Mouse (Mus musculus): ENCODE data around the gene Gdf3.

The Gdf3 gene

DNA sequence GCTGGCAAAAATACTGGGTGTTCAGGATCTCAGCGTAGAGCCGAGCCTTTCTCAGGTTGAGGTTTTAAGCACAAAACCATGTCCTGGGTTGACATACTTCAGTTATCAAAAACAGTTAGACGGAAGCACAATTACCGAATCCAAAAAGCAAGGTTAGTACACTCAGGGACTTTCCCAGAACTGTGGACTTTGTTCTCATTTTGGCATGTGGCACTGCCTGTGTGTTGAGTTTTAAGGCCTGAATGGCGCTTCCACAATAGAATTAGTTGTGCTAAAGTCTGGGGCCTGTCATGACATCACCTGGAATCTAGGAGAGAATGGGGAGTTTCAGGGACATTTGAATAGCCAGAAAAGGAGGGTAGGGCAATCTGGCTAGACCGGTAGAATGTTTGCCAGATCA lies 11.5 kb downstream of the Gdf3 start:
- ChIA-PET POLR2A (interaction anchor here in 2 of 4 experiments (0.7 to 17.9 kb wide), 5 partner anchors 10 to 754 kb away, joined by 3 to 197 read pairs (median 4); partner anchors contain the start of gene Gdf3 (in 2 of the 2)), CTCF (interaction anchor here in 1 of 4 experiments (1.7 kb wide), 1 partner anchor 15 kb away, joined by 6 read pairs; no protein-coding TSS in a partner anchor)

DNA sequence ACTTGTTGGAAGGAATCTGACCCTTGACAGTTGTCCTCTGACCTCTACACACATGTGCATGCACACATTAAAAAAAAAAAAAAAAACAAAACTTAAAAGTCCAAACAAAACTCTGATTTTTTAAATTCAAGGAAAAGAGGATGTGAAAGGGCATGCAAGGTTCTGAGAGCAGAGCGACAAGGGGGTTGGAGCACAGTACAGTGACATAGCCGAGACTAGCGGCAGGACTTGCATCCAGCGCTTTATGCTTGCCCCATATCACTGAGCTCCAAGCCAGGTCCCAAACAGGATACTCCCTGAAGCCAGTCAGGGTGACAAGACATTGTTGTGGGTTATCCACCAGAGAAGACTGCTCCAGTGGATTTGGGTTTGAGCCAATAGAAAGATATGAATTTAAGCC lies 11.9 kb downstream of the Gdf3 start:
- ChIA-PET CTCF (interaction anchor here in 1 of 4 experiments (1.7 kb wide), 1 partner anchor 16 kb away, joined by 6 read pairs; no protein-coding TSS in a partner anchor), POLR2A (interaction anchor here in 2 of 4 experiments (0.7 to 17.9 kb wide), 5 partner anchors 10 to 754 kb away, joined by 3 to 197 read pairs (median 4); partner anchors contain the start of gene Gdf3 (in 2 of the 2))

DNA sequence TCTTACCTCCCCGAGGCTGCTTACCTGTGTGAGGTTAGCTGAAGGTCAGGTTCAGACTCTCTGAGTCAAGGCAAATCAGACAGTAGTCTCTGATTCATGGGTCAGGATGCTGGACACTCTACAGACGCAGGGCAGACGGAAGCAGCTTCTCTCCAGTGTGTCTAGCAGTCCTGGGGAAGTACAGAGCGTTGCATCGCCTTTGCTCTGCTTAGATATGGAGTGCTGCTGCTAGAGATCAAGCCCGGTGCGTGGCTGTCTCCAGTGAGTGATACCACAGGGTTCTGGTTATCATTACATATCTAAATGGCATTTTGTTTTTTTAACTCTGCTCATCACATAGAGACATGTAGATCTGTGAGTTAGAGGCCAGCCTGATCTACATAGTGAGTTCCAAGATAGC lies 13.3 kb downstream of the Gdf3 start:
- ChIA-PET CTCF (interaction anchor here in 3 of 4 experiments (0.6 to 2.1 kb wide), 6 partner anchors 31 to 172 kb away, joined by 4 to 11 read pairs (median 6); no protein-coding TSS in a partner anchor), POLR2A (interaction anchor here in 2 of 4 experiments (0.7 to 17.9 kb wide), 6 partner anchors 11 to 110 kb away, joined by 3 to 197 read pairs (median 6); partner anchors contain the start of genes Gdf3 (in 2 of the 2) and Nanog (in 1 of the 2))

DNA sequence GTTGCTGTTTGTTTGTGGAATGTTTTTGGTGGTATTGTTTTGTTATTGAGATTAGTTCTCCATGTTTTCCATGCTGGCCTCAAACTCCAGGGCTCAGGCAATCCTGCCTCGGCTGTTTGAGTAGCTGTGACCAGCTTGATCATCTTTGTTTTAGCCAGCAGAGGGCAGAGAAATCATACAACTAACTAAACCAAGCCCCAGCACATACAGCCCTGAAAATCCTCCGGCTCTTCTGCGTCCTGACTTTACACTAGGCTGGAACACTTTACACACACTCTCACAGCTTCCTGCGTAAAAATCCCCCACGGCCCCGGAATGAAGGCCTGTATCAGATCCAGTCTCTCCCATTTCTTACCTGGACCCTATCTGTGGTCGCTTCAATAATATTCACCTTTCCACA lies 14.2 kb downstream of the Gdf3 start:
- ChIA-PET CTCF (interaction anchor here (0.5 to 3.6 kb wide), 25 partner anchors 12 to 1100 kb away, joined by 3 to 24 read pairs (median 4); partner anchors contain the start of genes Aicda (in 1 of the 4) and Gdf3 (in 1 of the 4)), POLR2A (interaction anchor here in 3 of 4 experiments (0.6 to 17.9 kb wide), 14 partner anchors 12 to 106 kb away, joined by 3 to 197 read pairs (median 4); partner anchors contain the start of gene Gdf3 (in 2 of the 3))

DNA sequence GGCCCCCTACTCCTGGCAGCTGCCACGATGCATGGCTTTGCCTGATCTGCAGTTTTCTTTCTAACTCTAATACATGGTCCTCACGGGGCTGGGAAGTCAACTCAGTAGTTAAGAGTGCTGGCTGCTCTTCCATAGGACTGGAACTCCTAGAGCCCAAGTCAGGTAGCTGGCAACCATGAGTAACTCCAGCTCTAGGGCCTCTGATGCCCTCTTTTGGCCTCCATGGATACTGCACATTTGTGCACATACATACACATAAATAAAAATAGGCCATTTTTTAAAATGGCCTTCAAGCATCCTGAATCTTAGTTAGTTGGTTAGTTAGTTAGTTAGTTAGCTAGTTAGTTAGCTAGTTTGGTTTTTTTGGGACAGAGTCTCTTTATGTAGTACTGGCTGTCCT lies 17.0 kb downstream of the Gdf3 start:
- POLR2A ChIA-PET, result interaction anchor here (0.6 to 17.9 kb wide), 13 partner anchors 9 to 282 kb away, joined by 3 to 197 read pairs (median 3); partner anchors contain the start of genes Gdf3 (in 3 of the 4), Apobec1 (in 2 of the 4) and Nanog (in 1 of the 4)
- CTCF ChIA-PET, result interaction anchor here (0.5 to 3.6 kb wide), 29 partner anchors 9 to 284 kb away, joined by 3 to 24 read pairs (median 3); partner anchors contain the start of genes Apobec1 (in 2 of the 4), M6pr (in 1 of the 4) and Necap1 (in 1 of the 4)

DNA sequence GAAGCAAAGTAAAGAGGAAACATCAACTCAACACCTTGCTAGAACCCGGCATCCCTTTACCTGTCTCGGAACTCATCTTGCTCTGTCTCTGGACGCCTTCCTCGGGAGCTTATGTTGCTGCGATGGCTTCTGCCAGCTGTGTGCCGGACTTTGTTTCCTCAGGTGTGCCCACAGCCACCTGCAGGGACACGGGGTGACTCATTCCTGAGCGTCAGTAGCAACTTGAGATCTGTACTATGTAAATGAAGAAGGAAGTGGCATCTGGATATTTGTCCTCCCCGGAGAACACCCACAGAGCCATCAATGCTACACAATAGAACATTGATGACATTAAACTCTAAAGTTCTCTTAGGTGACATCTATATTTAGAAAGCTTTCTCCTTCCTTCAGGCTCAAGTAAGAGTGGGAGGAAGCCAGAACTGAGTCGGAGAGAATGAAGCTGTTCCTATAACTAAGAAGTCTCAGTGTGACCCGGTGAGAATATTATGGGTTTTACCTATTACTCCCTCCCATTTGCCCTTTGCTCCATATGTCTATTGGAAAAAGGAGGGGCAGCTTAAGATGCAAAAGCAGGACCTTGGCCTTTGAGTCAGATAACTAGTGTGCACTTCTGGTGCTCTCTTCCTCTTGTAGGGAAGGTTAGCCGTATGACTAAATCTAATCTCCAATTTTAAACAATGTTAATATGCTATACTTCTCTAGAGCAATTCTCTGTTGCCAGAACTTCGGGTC lies 18.7 kb downstream of the Gdf3 start:
- CTCF ChIA-PET, result interaction anchor here in 3 of 4 experiments (0.9 to 1.8 kb wide), 10 partner anchors 23 to 78 kb away, joined by 3 to 6 read pairs (median 3); no protein-coding TSS in a partner anchor
- POLR2A ChIA-PET, result interaction anchor here (0.6 to 17.9 kb wide), 23 partner anchors 10 to 262 kb away, joined by 3 to 197 read pairs (median 4); partner anchors contain the start of genes Gdf3 (in 4 of the 4), Apobec1 (in 1 of the 4) and Phc1 (in 1 of the 4)

DNA sequence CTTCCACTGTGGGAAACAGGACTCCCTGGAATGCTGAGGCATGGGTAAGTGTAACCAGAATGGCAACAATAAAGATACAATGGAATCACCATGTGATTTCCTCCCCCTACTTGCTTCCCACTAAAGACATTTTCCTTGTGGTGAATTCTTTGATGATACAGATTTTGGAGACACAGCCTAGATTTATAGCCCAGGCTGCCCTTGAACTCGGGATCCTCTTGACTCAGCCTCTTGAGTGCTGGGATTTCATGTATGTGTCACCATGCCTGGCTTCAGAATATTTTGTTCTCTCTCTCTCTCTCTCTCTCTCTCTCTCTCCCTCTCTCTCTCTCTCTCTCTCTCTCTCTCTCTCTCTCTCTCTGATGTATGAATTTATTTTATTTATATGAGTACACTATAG lies 30.8 kb downstream of the Gdf3 start:
- ChIA-PET CTCF (no interaction called here), POLR2A (interaction anchor here in 2 of 4 experiments (0.6 to 1.4 kb wide), 4 partner anchors 29 to 129 kb away, joined by 4 to 10 read pairs (median 6); partner anchors contain the start of gene Gdf3 (in 1 of the 2))

DNA sequence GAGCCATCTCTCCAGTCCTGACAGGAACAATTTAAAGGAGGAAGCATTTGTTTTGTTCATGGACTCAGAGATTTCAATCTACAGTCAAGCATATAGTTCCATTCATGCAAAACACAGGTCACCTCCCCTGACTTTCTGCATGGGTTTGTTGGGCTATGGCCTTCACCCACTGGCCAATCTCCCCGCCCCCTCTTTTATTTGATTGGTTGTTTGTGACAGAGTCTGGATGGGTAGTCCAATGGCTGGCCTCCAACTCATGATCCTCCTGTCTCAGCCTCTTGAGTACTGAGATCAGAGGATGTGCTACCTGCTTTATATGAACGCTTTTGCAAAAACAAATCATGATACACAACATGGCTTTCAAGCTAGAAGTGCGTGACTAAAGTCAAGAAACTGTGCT lies 32.9 kb downstream of the Gdf3 start:
- ChIA-PET POLR2A (interaction anchor here in 3 of 4 experiments (0.5 to 1.5 kb wide), 4 partner anchors 9 to 83 kb away, joined by 3 to 6 read pairs (median 5); no protein-coding TSS in a partner anchor), CTCF (no interaction called here)

DNA sequence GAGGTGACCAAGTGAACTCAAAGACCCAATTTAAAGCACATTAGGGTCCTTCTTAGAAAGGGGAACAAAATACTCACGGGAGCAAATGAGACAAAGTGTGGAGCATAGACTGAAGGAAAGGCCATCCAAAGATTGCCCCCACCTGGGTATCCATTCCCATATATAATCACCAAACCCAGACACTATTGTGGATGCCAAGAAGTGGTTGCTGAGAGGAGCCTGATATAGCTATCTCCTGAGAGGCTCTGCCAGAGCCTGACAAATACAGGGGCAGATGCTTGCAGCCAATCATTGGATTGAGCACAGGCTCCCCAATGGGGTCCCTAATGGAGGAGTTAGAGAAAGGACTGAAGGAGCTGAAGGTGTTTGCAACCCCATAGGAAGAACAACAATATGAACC lies 34.9 kb downstream of the Gdf3 start:
- CTCF ChIA-PET, result interaction anchor here in 2 of 4 experiments (0.6 kb wide), 2 partner anchors 8 to 57 kb away, joined by 3 to 8 read pairs; no protein-coding TSS in a partner anchor
- POLR2A ChIA-PET, result interaction anchor here in 2 of 4 experiments (0.6 to 1.6 kb wide), 4 partner anchors 8 to 116 kb away, joined by 3 to 4 read pairs (median 4); partner anchors contain the start of gene Apobec1 (in 1 of the 2)

DNA sequence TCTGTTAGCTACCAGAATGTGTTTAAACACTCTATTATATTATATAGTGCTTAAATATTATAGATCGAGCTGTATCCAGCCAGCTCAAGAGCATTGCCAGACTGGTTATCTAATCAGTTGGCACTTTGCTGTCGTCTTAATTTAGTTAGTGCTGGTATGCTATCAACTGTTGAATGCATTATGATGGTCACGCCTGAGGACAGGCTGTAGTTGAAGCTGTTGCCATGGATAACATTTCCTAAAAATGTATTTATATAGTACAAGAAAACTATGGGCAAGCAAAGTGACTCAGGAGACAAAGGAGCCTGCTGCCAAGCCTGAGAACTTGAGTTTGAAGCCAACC lies 38.3 kb downstream of the Gdf3 start:
- POLR2A ChIA-PET, result interaction anchor here in 2 of 4 experiments (0.5 to 1.3 kb wide), 2 partner anchors 48 to 131 kb away, joined by 3 to 5 read pairs; no protein-coding TSS in a partner anchor
- CTCF ChIA-PET, result interaction anchor here in 3 of 4 experiments (0.6 to 2.6 kb wide), 7 partner anchors 9 to 40 kb away, joined by 3 to 9 read pairs (median 4); no protein-coding TSS in a partner anchor

DNA sequence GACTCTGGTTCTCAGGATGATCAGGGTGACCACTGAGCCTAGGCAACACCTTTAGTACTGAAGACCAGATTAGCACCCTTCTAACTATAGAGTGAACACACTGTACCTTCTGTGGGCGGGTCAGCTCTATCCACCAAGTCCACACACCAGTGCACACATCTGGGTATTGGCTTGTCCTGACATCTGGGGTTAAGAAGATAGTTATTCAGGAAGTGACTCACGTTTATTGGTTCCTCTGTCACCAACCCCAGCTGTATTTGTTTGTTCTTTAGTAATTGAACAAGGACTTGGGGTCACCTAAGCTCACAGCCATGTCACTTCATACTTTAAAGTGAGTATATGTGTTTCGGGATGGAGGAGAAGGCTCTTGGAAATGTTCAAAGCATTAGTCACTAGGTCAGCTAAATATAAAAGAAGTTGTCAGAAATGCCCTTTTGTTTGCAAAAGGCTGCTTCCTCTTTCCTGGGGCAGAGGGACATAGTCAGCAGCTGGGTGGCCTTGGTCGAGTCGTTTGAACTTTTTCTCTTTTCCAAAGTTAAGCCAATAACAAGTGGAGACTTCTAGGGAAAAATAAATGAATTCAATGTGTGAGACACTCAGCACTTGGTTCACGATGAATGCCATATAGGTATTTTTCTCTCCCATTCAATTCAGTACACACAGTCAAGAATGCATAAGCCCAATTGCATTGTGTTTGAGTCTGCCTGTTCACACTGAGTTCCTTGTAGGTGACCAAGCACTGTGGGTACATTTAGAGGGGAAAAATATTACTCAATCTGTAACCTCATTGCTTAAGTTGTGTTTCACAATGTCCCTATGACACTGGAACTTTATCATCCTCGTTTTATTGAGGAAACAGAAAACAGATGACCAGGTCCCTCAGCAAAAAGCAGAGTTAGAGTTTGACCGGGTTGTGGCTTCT lies 38.9 kb downstream of the Gdf3 start:
- CTCF ChIA-PET, result interaction anchor here (0.5 to 2.6 kb wide), 9 partner anchors 9 to 1762 kb away, joined by 3 to 9 read pairs (median 4); no protein-coding TSS in a partner anchor
- POLR2A ChIA-PET, result interaction anchor here in 2 of 4 experiments (0.9 to 2.1 kb wide), 5 partner anchors 9 to 38 kb away, joined by 3 to 12 read pairs (median 3); partner anchors contain the start of gene Gdf3 (in 1 of the 2)

DNA sequence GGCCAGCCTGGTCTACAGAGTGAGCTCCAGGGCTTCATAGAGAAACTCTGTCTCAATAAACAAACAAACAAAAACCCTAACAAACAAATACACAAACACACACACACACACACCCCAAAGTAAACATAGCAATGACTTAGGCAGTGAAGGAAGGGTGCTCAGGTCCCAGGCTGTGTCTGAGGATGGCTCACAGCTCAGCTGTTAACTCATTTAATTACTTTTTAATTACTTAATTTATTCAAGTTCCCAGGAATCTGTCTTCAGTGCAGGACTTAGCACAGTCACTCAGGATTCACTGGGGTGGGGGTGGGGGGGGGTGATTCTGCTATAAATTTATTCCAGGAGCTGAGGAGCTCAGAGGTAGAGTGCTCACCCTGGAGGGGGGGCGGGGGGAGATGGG lies 40.1 kb downstream of the Gdf3 start:
- CTCF ChIA-PET, result interaction anchor here in 2 of 4 experiments (1.0 to 2.6 kb wide), 4 partner anchors 7 to 13 kb away, joined by 3 to 9 read pairs (median 5); no protein-coding TSS in a partner anchor
- POLR2A ChIA-PET, result interaction anchor here in 2 of 4 experiments (0.7 to 2.1 kb wide), 5 partner anchors 11 to 78 kb away, joined by 3 to 12 read pairs (median 3); partner anchors contain the start of gene Gdf3 (in 1 of the 2)

DNA sequence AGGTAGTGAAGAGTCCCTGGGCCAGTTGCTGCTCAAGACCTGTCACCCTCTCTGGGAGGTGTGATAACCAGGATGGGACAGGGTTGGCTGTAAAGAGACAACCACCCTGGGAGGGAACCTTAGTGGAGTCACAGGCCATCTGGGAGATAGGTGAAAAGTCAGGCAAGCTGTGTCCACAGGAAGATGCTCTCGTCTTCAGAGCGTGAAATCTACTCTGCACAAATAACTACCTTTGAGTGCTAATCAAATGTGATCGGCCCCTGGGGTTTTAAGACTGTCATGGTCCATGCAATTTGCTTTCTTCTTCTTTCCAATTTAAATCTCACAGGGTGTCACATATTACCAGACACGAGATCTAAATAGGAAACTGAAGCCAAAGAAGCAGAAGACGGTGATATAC lies 40.8 kb downstream of the Gdf3 start:
- CTCF ChIA-PET, result no interaction called here
- POLR2A ChIA-PET, result interaction anchor here in 2 of 4 experiments (1.1 to 2.1 kb wide), 2 partner anchors 22 to 40 kb away, joined by 3 to 12 read pairs; partner anchors contain the start of gene Gdf3 (in 1 of the 2)

DNA sequence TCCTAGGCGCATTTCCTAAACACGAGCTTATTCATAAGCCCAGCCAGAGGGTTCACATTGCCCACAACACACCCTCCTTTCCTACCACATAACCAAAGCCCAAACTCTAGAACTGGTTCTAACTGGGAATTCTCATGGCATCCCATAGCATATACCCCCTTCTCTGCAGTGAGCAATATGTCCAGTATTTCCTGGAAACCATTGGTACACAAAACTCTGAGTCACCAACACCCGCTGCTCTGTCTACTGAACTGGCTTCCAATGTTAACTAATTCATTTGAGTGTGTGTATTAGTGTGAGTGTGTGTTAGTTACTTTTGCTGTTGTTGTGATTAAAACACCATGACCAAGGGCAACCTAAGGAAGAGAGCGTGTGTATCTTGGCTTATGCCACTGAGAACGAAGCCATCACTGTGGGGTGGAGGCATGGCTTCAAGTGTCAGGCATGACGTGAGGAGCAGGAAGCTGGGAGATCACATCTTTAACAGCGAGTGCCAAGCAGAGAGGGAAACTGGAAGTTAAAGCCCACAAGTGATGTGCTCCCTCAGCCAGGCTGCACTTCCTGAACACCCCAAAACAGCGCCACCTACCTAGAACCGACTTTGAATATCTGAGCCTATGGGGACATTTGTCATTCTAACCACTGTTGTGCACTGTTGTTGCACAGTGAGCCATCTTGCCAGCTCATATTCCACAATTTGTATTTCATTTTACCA lies 44.7 kb downstream of the Gdf3 start:
- CTCF ChIA-PET, result interaction anchor here in 3 of 4 experiments (0.7 to 3.7 kb wide), 4 partner anchors 8 to 46 kb away, joined by 3 to 14 read pairs (median 6); no protein-coding TSS in a partner anchor
- POLR2A ChIA-PET, result interaction anchor here in 3 of 4 experiments (0.5 to 2.0 kb wide), 3 partner anchors 17 to 44 kb away, joined by 3 to 10 read pairs (median 5); partner anchors contain the start of gene Gdf3 (in 1 of the 3)

DNA sequence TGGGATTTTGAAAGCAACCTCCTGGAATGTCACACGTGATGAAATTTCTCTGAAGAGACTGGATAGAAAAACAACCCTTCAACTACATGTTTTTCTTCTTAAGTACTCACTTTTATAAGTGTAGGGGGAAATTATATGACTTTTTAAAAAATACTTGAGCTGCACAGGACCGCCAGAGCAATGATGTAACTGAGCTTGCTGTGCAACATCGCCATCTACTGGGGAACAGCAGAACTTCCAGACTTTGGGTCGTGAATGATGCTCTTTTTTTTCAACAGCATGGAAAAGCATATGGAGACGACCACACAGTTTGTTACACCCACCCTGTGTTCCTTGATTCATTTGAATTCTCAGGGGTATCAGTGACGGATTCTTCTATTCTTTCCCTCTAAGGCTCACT lies 47.4 kb downstream of the Gdf3 start:
- ChIA-PET CTCF (interaction anchor here (0.5 to 1.5 kb wide), 48 partner anchors 8 to 1940 kb away, joined by 3 to 10 read pairs (median 3); partner anchors contain the start of genes Aicda (in 2 of the 4) and M6pr (in 1 of the 4)), POLR2A (interaction anchor here in 3 of 4 experiments (0.5 to 1.0 kb wide), 9 partner anchors 8 to 180 kb away, joined by 3 to 4 read pairs (median 3); partner anchors contain the start of genes Apobec1 (in 1 of the 3) and Nanog (in 1 of the 3))

DNA sequence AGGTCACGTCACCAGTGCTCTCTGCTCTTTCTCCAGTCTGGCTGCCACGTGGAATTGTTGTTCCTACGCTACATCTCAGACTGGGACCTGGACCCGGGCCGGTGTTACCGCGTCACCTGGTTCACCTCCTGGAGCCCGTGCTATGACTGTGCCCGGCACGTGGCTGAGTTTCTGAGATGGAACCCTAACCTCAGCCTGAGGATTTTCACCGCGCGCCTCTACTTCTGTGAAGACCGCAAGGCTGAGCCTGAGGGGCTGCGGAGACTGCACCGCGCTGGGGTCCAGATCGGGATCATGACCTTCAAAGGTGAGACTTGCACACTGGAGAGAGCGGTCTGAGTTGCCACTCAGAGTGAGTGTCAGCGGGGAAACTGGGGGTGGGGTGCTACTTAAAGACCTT lies 48.9 kb downstream of the Gdf3 start:
- CTCF ChIA-PET, result interaction anchor here (0.6 to 1.4 kb wide), 45 partner anchors 10 to 1150 kb away, joined by 3 to 14 read pairs (median 4); no protein-coding TSS in a partner anchor
- POLR2A ChIA-PET, result interaction anchor here in 3 of 4 experiments (0.6 to 1.8 kb wide), 18 partner anchors 15 to 252 kb away, joined by 3 to 10 read pairs (median 4); partner anchors contain the start of genes Gdf3 (in 1 of the 3) and M6pr (in 1 of the 3)
